Mouse (Mus musculus) heart, postnatal 0 days (tissue): ENCODE measurements around the gene Sf3a1. TPM values are rescaled to one million over a fixed set of nuclear protein-coding genes. Genes with fewer than 3 reads are reported as not detected.
A peak's percentile ranks its signal among the peaks of the same experiment; 100 is the strongest.

Experiments
- ATAC-seq: fragments of 200-750 bp; cut with Nextera tagmentation; 2 replicates; pipeline ENCODE4 v1.8.0; 2017; ENCODE audit warnings: low read depth, moderate number of reproducible peaks, moderate library complexity; ENCODE audit not compliant: insufficient read depth
- DNase-seq: peaks from one replicate; pipeline ENCODE4 v3.0.0-alpha.2; 2016; ENCODE audit warnings: low spot score
- H3K27ac ChIP-seq: fragments of 300-500 bp; sonication (generic); 2 replicates; pipeline ENCODE4 v1.5.1; 2014; ENCODE audit warnings: low read depth, mild to moderate bottlenecking
- H3K27me3 ChIP-seq: fragments of 300-500 bp; sonication (generic); 2 replicates; pipeline ENCODE4 v1.6.1; 2014; ENCODE audit warnings: low read length, mixed read lengths; ENCODE audit not compliant: control insufficient read depth, insufficient read depth
- H3K36me3 ChIP-seq: fragments of 300-500 bp; sonication (generic); replicated peaks from 2 replicates; pipeline ENCODE4 v1.6.1; 2014; ENCODE audit warnings: low read length, mixed read lengths; ENCODE audit not compliant: control insufficient read depth, insufficient read depth
- H3K4me1 ChIP-seq: fragments of 300-500 bp; sonication (generic); 2 replicates; pipeline ENCODE4 v1.6.1; 2014; ENCODE audit warnings: antibody characterized with exemption; ENCODE audit not compliant: control insufficient read depth, insufficient read depth
- H3K4me2 ChIP-seq: fragments of 300-500 bp; sonication (generic); 2 replicates; pipeline ENCODE4 v1.6.1; 2014; ENCODE audit warnings: low read depth, mild to moderate bottlenecking, low read length, moderate library complexity
- H3K4me3 ChIP-seq: fragments of 300-500 bp; sonication (generic); 2 replicates; pipeline ENCODE4 v1.5.1; 2014; ENCODE audit warnings: low read depth, low read length
- H3K9ac ChIP-seq: fragments of 300-500 bp; sonication (generic); replicated peaks from 2 replicates; pipeline ENCODE4 v1.6.1; 2014; ENCODE audit warnings: low read depth, low read length, mixed read lengths
- H3K9me3 ChIP-seq: fragments of 300-500 bp; sonication (generic); replicated peaks from 2 replicates; pipeline ENCODE4 v1.6.1; 2016; ENCODE audit warnings: low read length; ENCODE audit not compliant: control insufficient read depth
- CTCF ChIP-seq: IDR thresholded peaks from 2 replicates; pipeline ENCODE4 v1.5.1; 2016; ENCODE audit warnings: antibody characterized with exemption, control low read depth, low read depth
- EP300 ChIP-seq: IDR thresholded peaks from 2 replicates; pipeline ENCODE4 v1.6.1; 2016; ENCODE audit warnings: antibody characterized with exemption, low read depth
- WGBS: fragments of 180-500 bp; shearing (Covaris S2); extraction: QIAGEN DNeasy Blood & Tissue Kit; methylation state at CpG from one replicate; pipeline ENCODE4 v1.1.7; 2014; 5-methylcytosine and 5-hydroxymethylcytosine counted together
- polyA plus RNA-seq: library from polyadenylated mRNA; unstranded; fragments of >200 nt; fragmentation: Nextera tagmentation; extraction: Ambion mirVana; gene quantifications from 2 replicates; pipeline ENCODE4 v1.2.1, GENCODE M21; 2015
- total RNA-seq: library from RNA; depleted of rRNA; stranded (reverse); fragments of >200 nt; gene quantifications from 2 replicates; pipeline ENCODE4 v1.2.3, GENCODE M21; 2014; ENCODE audit warnings: low replicate concordance

Gene Sf3a1
- total and polyA plus RNA-seq, 2 experiments from 2014 or later, result 14.0 to 16.7 TPM

GRCm38 (mm10) chr11:4190677-4191076 lies 30.5 kb downstream of the Sf3a1 start:
- no peak for DNase-seq
- H3K9ac ChIP-seq, result no peak overlapping the region
- no peak for TF ChIP-seq CTCF
- no peak for TF ChIP-seq EP300
- no peaks in the 10 kb centered on the region for H3K9me3 ChIP-seq
- no peaks in the 10 kb centered on the region for H3K27me3 ChIP-seq
- H3K27ac ChIP-seq, result peak overlapping the region; percentile 23; the same call in 1 of the 2 replicates
- H3K4me2 ChIP-seq, result no peak overlapping the region
- ATAC-seq, result no peak
- H3K4me3 ChIP-seq, result no peak overlapping the region
- 82% methylated on average over 3 of the region's 3 CpGs for WGBS
- peaks cover 10% of the 10 kb centered on the region for H3K4me1 ChIP-seq
- no peaks in the 10 kb centered on the region for H3K36me3 ChIP-seq

GRCm38 (mm10) chr11:4192757-4193156 lies 32.6 kb downstream of the Sf3a1 start:
- Histone ChIP-seq H3K4me2 (no peak overlapping the region), H3K27me3 (no peaks in the 10 kb centered on the region), H3K9me3 (no peaks in the 10 kb centered on the region), H3K27ac (no peak overlapping the region), H3K4me3 (no peak overlapping the region), H3K36me3 (no peaks in the 10 kb centered on the region), H3K9ac (no peak overlapping the region), H3K4me1 (peaks cover 3% of the 10 kb centered on the region)
- DNase-seq (no peak), ATAC-seq (no peak)
- WGBS, result 88% methylated on average over 3 of the region's 3 CpGs
- TF ChIP-seq CTCF (no peak), EP300 (no peak)

- no peaks in the 10 kb centered on the region for H3K9me3 ChIP-seq
- no peak for DNase-seq
- H3K36me3 ChIP-seq, result no peaks in the 10 kb centered on the region
- no peak overlapping the region for H3K9ac ChIP-seq
- no peaks in the 10 kb centered on the region for H3K4me1 ChIP-seq
- H3K27ac ChIP-seq, result no peak overlapping the region
- no peak for ATAC-seq
- H3K27me3 ChIP-seq, result no peaks in the 10 kb centered on the region
- H3K4me2 ChIP-seq, result no peak overlapping the region
- no peak overlapping the region for H3K4me3 ChIP-seq
- TF ChIP-seq EP300, result no peak
- TF ChIP-seq CTCF, result no peak
Observed at GRCm38 (mm10) chr11:4193420-4193819, 33.3 kb downstream of the Sf3a1 start.

GRCm38 (mm10) chr11:4195597-4196031 lies 35.5 kb downstream of the Sf3a1 start:
- Histone ChIP-seq H3K9me3 (no peaks in the 10 kb centered on the region), H3K4me3 (no peak overlapping the region), H3K36me3 (no peaks in the 10 kb centered on the region), H3K9ac (no peak overlapping the region), H3K4me1 (no peaks in the 10 kb centered on the region), H3K4me2 (no peak overlapping the region), H3K27me3 (no peaks in the 10 kb centered on the region), H3K27ac (no peak overlapping the region)
- no peak for ATAC-seq
- 74% methylated on average over 3 of the region's 3 CpGs for WGBS
- no peak for TF ChIP-seq CTCF
- no peak for DNase-seq

GRCm38 (mm10) chr11:4196636-4197035 lies 36.5 kb downstream of the Sf3a1 start:
- 70% methylated on average over 8 of the region's 8 CpGs for WGBS
- no peak overlapping the region for H3K4me2 ChIP-seq
- no peaks in the 10 kb centered on the region for H3K4me1 ChIP-seq
- no peak overlapping the region for H3K27ac ChIP-seq
- no peaks in the 10 kb centered on the region for H3K9me3 ChIP-seq
- H3K36me3 ChIP-seq, result no peaks in the 10 kb centered on the region
- H3K9ac ChIP-seq, result no peak overlapping the region
- no peak for DNase-seq
- ATAC-seq, result no peak
- no peak for TF ChIP-seq CTCF
- TF ChIP-seq EP300, result no peak
- H3K4me3 ChIP-seq, result no peak overlapping the region
- H3K27me3 ChIP-seq, result no peaks in the 10 kb centered on the region

GRCm38 (mm10) chr11:4197691-4198090 lies 37.5 kb downstream of the Sf3a1 start:
- WGBS, result 70% methylated on average over 1 of the region's 1 CpGs
- no peaks in the 10 kb centered on the region for H3K36me3 ChIP-seq
- DNase-seq (no peak), ATAC-seq (no peak)
- peaks cover under 1% of the 10 kb centered on the region; the same call in 1 of the 2 replicates for H3K4me1 ChIP-seq
- H3K4me2 ChIP-seq, result no peak overlapping the region
- H3K27ac ChIP-seq, result no peak overlapping the region
- H3K9ac ChIP-seq, result no peak overlapping the region
- H3K27me3 ChIP-seq, result no peaks in the 10 kb centered on the region
- TF ChIP-seq CTCF, result no peak
- H3K9me3 ChIP-seq, result no peaks in the 10 kb centered on the region
- no peak overlapping the region for H3K4me3 ChIP-seq
